Mouse (Mus musculus): ENCODE measurements around the gene Nvl.

- TF ChIP-seq CTCF (IDR thresholded peaks at IDR 0.05; ENCODE audit: extremely low read depth, insufficient read depth, low read length) (no peak), POLR2A (IDR thresholded peaks at IDR 0.05; ENCODE audit: extremely low read depth, insufficient read depth, low read length) (no peak)
Measured at GRCm38 (mm10) chr1:181064648-181065047, 79.4 kb downstream of the Nvl start.

Measured in cortical plate, adult 2 months (tissue).